Mouse (Mus musculus): ENCODE results near the gene Vav3. TPM values are rescaled to one million over a fixed set of nuclear protein-coding genes. Genes with fewer than 3 reads are reported as not detected.

Vav3 gene
- polyA plus RNA-seq, 1 experiment from 2014 or later: 9.7 TPM

GRCm38 (mm10) chr3:109731592-109732230, 391.3 kb downstream of the Vav3 start:
- no peak overlapping the region for H3K9ac ChIP-seq
- H3K4me2 ChIP-seq: no peak overlapping the region
- H3K4me3 ChIP-seq (ENCODE audit: low read depth, low read length): no peak overlapping the region
- no peaks in the 10 kb centered on the region for H3K4me1 ChIP-seq (ENCODE audit: insufficient read depth)
- ATAC-seq (ENCODE audit: insufficient read depth) (no peak), DNase-seq (no peak)
- TF ChIP-seq CTCF (IDR thresholded peaks at IDR 0.05; ENCODE audit: low read depth): no peak
- H3K27me3 ChIP-seq (ENCODE audit: insufficient read depth, low read length): no peaks in the 10 kb centered on the region
- no peaks in the 10 kb centered on the region for H3K9me3 ChIP-seq (ENCODE audit: low read depth, low read length)
- no peak overlapping the region for H3K27ac ChIP-seq (ENCODE audit: low read depth)
- H3K36me3 ChIP-seq (ENCODE audit: insufficient read depth): no peaks in the 10 kb centered on the region
- 71% methylated on average over 5 of the region's 5 CpGs for WGBS

GRCm38 (mm10) chr3:109732327-109733182, 392.1 kb downstream of the Vav3 start:
- H3K36me3 ChIP-seq (ENCODE audit: insufficient read depth): no peaks in the 10 kb centered on the region
- no peak overlapping the region for H3K4me2 ChIP-seq
- no peaks in the 10 kb centered on the region for H3K4me1 ChIP-seq (ENCODE audit: insufficient read depth)
- H3K9ac ChIP-seq: no peak overlapping the region
- H3K9me3 ChIP-seq (ENCODE audit: low read depth, low read length): no peaks in the 10 kb centered on the region
- H3K27ac ChIP-seq (ENCODE audit: low read depth): no peak overlapping the region
- H3K4me3 ChIP-seq (ENCODE audit: low read depth, low read length): no peak overlapping the region
- WGBS: 43% methylated on average over 10 of the region's 10 CpGs
- ATAC-seq (ENCODE audit: insufficient read depth): peak; percentile 90
- no peaks in the 10 kb centered on the region for H3K27me3 ChIP-seq (ENCODE audit: insufficient read depth, low read length)
- DNase-seq: peak; percentile 73
- peak; percentile 79 for TF ChIP-seq CTCF (IDR thresholded peaks at IDR 0.05; ENCODE audit: low read depth)

Other genes starting within 250 kb of the Vav3 start
- gene Slc25a24, start 217.5 kb upstream of the Vav3 start, polyA plus RNA-seq (2014; fragmentation: Nextera tagmentation; extraction: Ambion mirVana): 34.7 and 35.8 TPM in 2 replicates